Mouse (Mus musculus) forebrain, embryonic 13.5 days (tissue): ENCODE data around the gene Rdx. TPM values are rescaled to one million over a fixed set of nuclear protein-coding genes. Genes with fewer than 3 reads are reported as not detected.

Experiments
- ATAC-seq: fragments of 200-750 bp; cut with Nextera tagmentation; 2 replicates; pipeline ENCODE4 v1.8.0; 2017
- H3K27ac ChIP-seq: fragments of 300-500 bp; sonication (generic); 2 replicates; pipeline ENCODE4 v1.5.1; 2015; ENCODE audit warnings: inconsistent platforms, mild to moderate bottlenecking, moderate library complexity
- H3K27me3 ChIP-seq: fragments of 300-500 bp; sonication (generic); 2 replicates; pipeline ENCODE4 v1.6.1; 2015; ENCODE audit warnings: mild to moderate bottlenecking, inconsistent platforms
- H3K36me3 ChIP-seq: fragments of 300-500 bp; sonication (generic); 2 replicates; pipeline ENCODE4 v1.6.1; 2015; ENCODE audit warnings: mild to moderate bottlenecking, inconsistent platforms; ENCODE audit not compliant: poor library complexity, severe bottlenecking
- H3K4me1 ChIP-seq: fragments of 300-500 bp; sonication (generic); 2 replicates; pipeline ENCODE4 v1.6.1; 2015; ENCODE audit warnings: inconsistent platforms
- H3K4me2 ChIP-seq: fragments of 300-500 bp; sonication (generic); 2 replicates; pipeline ENCODE4 v1.6.1; 2015; ENCODE audit warnings: inconsistent platforms, mild to moderate bottlenecking, moderate library complexity
- H3K4me3 ChIP-seq: fragments of 300-500 bp; sonication (generic); 2 replicates; pipeline ENCODE4 v1.5.1; 2015; ENCODE audit warnings: mild to moderate bottlenecking, inconsistent platforms
- H3K9ac ChIP-seq: fragments of 300-500 bp; sonication (generic); 2 replicates; pipeline ENCODE4 v1.6.1; 2015; ENCODE audit warnings: mild to moderate bottlenecking, inconsistent platforms
- H3K9me3 ChIP-seq: fragments of 300-500 bp; sonication (generic); replicated peaks from 2 replicates; pipeline ENCODE4 v1.6.1; 2016; ENCODE audit warnings: inconsistent platforms
- WGBS: fragments of 180-500 bp; shearing (Covaris S2); methylation state at CpG from one replicate; pipeline ENCODE4 v1.1.7; 2015; 5-methylcytosine and 5-hydroxymethylcytosine counted together
- polyA plus RNA-seq: library from polyadenylated mRNA; unstranded; fragments of >200 nt; fragmentation: Nextera tagmentation; extraction: Ambion mirVana; gene quantifications from 2 replicates; pipeline ENCODE4 v1.2.1, GENCODE M21; 2015

Gene Rdx
- polyA plus RNA-seq, 1 experiment from 2014 or later: 148 TPM

- 11% methylated on average over 1 of the region's 1 CpGs for WGBS
- H3K9me3 ChIP-seq: no peaks in the 10 kb centered on the region
- no peak overlapping the region for H3K4me3 ChIP-seq
Measured at GRCm38 (mm10) chr9:52097386-52097785, 50.4 kb downstream of the Rdx start.

GRCm38 (mm10) chr9:52098600-52098999 lies 51.6 kb downstream of the Rdx start:
- WGBS: under 1% methylated on average over 7 of the region's 7 CpGs
- Histone ChIP-seq H3K4me1 (peaks cover 4% of the 10 kb centered on the region; the same call in 1 of the 2 replicates), H3K27me3 (no peaks in the 10 kb centered on the region), H3K9me3 (no peaks in the 10 kb centered on the region), H3K4me2 (no peak overlapping the region), H3K9ac (no peak overlapping the region), H3K36me3 (0 out of 2 replicates have a peak, but pooled peaks cover 3% of the 10 kb centered on the region), H3K27ac (no peak overlapping the region), H3K4me3 (no peak overlapping the region)
- ATAC-seq: peak; percentile 70

More at GRCm38 (mm10) chr9:52097386-52097785, 50.4 kb downstream of the Rdx start:
- ATAC-seq: no peak
- H3K4me1 ChIP-seq: peaks cover 4% of the 10 kb centered on the region; the same call in 1 of the 2 replicates
- no peak overlapping the region for H3K9ac ChIP-seq
- H3K27me3 ChIP-seq: no peaks in the 10 kb centered on the region
- H3K4me2 ChIP-seq: no peak overlapping the region
- no peak overlapping the region for H3K27ac ChIP-seq
- H3K36me3 ChIP-seq: 0 out of 2 replicates have a peak, but pooled peaks cover 3% of the 10 kb centered on the region

GRCm38 (mm10) chr9:52100426-52100825 lies 53.5 kb downstream of the Rdx start:
- ATAC-seq: no peak
- WGBS: 92% methylated on average over 14 of the region's 14 CpGs
- H3K4me3 ChIP-seq: no peak overlapping the region
- H3K27ac ChIP-seq: no peak overlapping the region
- H3K9ac ChIP-seq: no peak overlapping the region
- 0 out of 2 replicates have a peak, but pooled peaks cover 3% of the 10 kb centered on the region for H3K36me3 ChIP-seq
- no peaks in the 10 kb centered on the region for H3K9me3 ChIP-seq
- no peak overlapping the region for H3K4me2 ChIP-seq
- H3K27me3 ChIP-seq: no peaks in the 10 kb centered on the region
- peaks cover 4% of the 10 kb centered on the region; the same call in 1 of the 2 replicates for H3K4me1 ChIP-seq

GRCm38 (mm10) chr9:52102060-52102844 lies 55.3 kb downstream of the Rdx start:
- 0 out of 2 replicates have a peak, but pooled peaks cover 3% of the 10 kb centered on the region for H3K36me3 ChIP-seq
- peak; percentile 39; the same call in 1 of the 2 replicates for ATAC-seq
- no peak overlapping the region for H3K27ac ChIP-seq

GRCm38 (mm10) chr9:52103448-52104224 lies 56.7 kb downstream of the Rdx start:
- H3K4me2 ChIP-seq: no peak overlapping the region
- ATAC-seq: no peak
- WGBS: 81% methylated on average over 9 of the region's 9 CpGs

More at GRCm38 (mm10) chr9:52102060-52102844, 55.3 kb downstream of the Rdx start:
- Histone ChIP-seq H3K9me3 (no peaks in the 10 kb centered on the region), H3K4me2 (no peak overlapping the region), H3K9ac (no peak overlapping the region), H3K4me1 (peaks cover 4% of the 10 kb centered on the region; the same call in 1 of the 2 replicates), H3K27me3 (no peaks in the 10 kb centered on the region), H3K4me3 (no peak overlapping the region)
- 76% methylated on average over 13 of the region's 13 CpGs for WGBS

GRCm38 (mm10) chr9:52104225-52104615 lies 57.2 kb downstream of the Rdx start:
- no peaks in the 10 kb centered on the region for H3K27me3 ChIP-seq
- peaks cover 4% of the 10 kb centered on the region; the same call in 1 of the 2 replicates for H3K4me1 ChIP-seq
- H3K9me3 ChIP-seq: no peaks in the 10 kb centered on the region
- WGBS: 72% methylated on average over 8 of the region's 8 CpGs
- no peak overlapping the region for H3K4me2 ChIP-seq
- H3K4me3 ChIP-seq: no peak overlapping the region
- H3K36me3 ChIP-seq: peaks cover 13% of the 10 kb centered on the region
- no peak overlapping the region for H3K27ac ChIP-seq
- no peak for ATAC-seq
- H3K9ac ChIP-seq: no peak overlapping the region

More at GRCm38 (mm10) chr9:52103448-52104224, 56.7 kb downstream of the Rdx start:
- Histone ChIP-seq H3K27ac (no peak overlapping the region), H3K27me3 (no peaks in the 10 kb centered on the region), H3K4me3 (no peak overlapping the region), H3K4me1 (peaks cover 4% of the 10 kb centered on the region; the same call in 1 of the 2 replicates), H3K9ac (no peak overlapping the region), H3K36me3 (peaks cover 7% of the 10 kb centered on the region), H3K9me3 (no peaks in the 10 kb centered on the region)

GRCm38 (mm10) chr9:52105423-52105822 lies 58.5 kb downstream of the Rdx start:
- H3K4me3 ChIP-seq: no peak overlapping the region
- peaks cover 4% of the 10 kb centered on the region; the same call in 1 of the 2 replicates for H3K4me1 ChIP-seq
- H3K27ac ChIP-seq: no peak overlapping the region
- H3K4me2 ChIP-seq: no peak overlapping the region
- 88% methylated on average over 6 of the region's 6 CpGs for WGBS
- peaks cover 17% of the 10 kb centered on the region for H3K36me3 ChIP-seq
- no peak for ATAC-seq
- no peaks in the 10 kb centered on the region for H3K27me3 ChIP-seq
- no peaks in the 10 kb centered on the region for H3K9me3 ChIP-seq
- H3K9ac ChIP-seq: no peak overlapping the region

- peaks cover 1% of the 10 kb centered on the region; the same call in 1 of the 2 replicates for H3K4me1 ChIP-seq
- WGBS: 96% methylated on average over 3 of the region's 3 CpGs
- H3K27ac ChIP-seq: no peak overlapping the region
- H3K36me3 ChIP-seq: peaks cover 28% of the 10 kb centered on the region
- H3K4me3 ChIP-seq: no peak overlapping the region
- H3K9ac ChIP-seq: no peak overlapping the region
- no peaks in the 10 kb centered on the region for H3K9me3 ChIP-seq
- H3K27me3 ChIP-seq: no peaks in the 10 kb centered on the region
- ATAC-seq: no peak
- H3K4me2 ChIP-seq: no peak overlapping the region
Measured at GRCm38 (mm10) chr9:52107161-52107560, 60.2 kb downstream of the Rdx start.

- H3K4me1 ChIP-seq: no peaks in the 10 kb centered on the region
- no peaks in the 10 kb centered on the region for H3K9me3 ChIP-seq
- 96% methylated on average over 3 of the region's 3 CpGs for WGBS
- H3K27ac ChIP-seq: no peak overlapping the region
- ATAC-seq: no peak
- H3K36me3 ChIP-seq: peaks cover 52% of the 10 kb centered on the region
- no peak overlapping the region for H3K4me2 ChIP-seq
- no peaks in the 10 kb centered on the region for H3K27me3 ChIP-seq
- no peak overlapping the region for H3K9ac ChIP-seq
- no peak overlapping the region for H3K4me3 ChIP-seq
Measured at GRCm38 (mm10) chr9:52110738-52111137, 63.8 kb downstream of the Rdx start.

- Histone ChIP-seq H3K9me3 (no peaks in the 10 kb centered on the region), H3K4me3 (no peak overlapping the region), H3K4me2 (no peak overlapping the region), H3K36me3 (peaks cover 69% of the 10 kb centered on the region), H3K4me1 (no peaks in the 10 kb centered on the region), H3K9ac (no peak overlapping the region), H3K27ac (no peak overlapping the region), H3K27me3 (no peaks in the 10 kb centered on the region)
- no peak for ATAC-seq
- 90% methylated on average over 5 of the region's 5 CpGs for WGBS
Measured at GRCm38 (mm10) chr9:52113091-52113490, 66.1 kb downstream of the Rdx start.

GRCm38 (mm10) chr9:52119212-52119611 lies 72.2 kb downstream of the Rdx start:
- Histone ChIP-seq H3K27me3 (no peaks in the 10 kb centered on the region), H3K27ac (no peak overlapping the region), H3K9ac (no peak overlapping the region), H3K4me2 (no peak overlapping the region), H3K36me3 (peaks cover 64% of the 10 kb centered on the region), H3K4me3 (no peak overlapping the region), H3K4me1 (0 out of 2 replicates have a peak, but pooled peaks cover 5% of the 10 kb centered on the region), H3K9me3 (no peaks in the 10 kb centered on the region)
- ATAC-seq: no peak
- WGBS: 95% methylated on average over 4 of the region's 4 CpGs

- ATAC-seq: no peak
- WGBS: 88% methylated on average over 6 of the region's 6 CpGs
- Histone ChIP-seq H3K4me1 (0 out of 2 replicates have a peak, but pooled peaks cover 5% of the 10 kb centered on the region), H3K4me2 (no peak overlapping the region), H3K4me3 (no peak overlapping the region), H3K27me3 (no peaks in the 10 kb centered on the region), H3K9ac (no peak overlapping the region), H3K9me3 (no peaks in the 10 kb centered on the region), H3K27ac (no peak overlapping the region), H3K36me3 (peaks cover 34% of the 10 kb centered on the region)
Measured at GRCm38 (mm10) chr9:52125225-52125624, 78.3 kb downstream of the Rdx start.
